Mouse (Mus musculus): ENCODE measurements at regions not wholly inside any gene's neighbourhood (a gene's known extent, or its start where the extent isn't known, plus 50 kb on each side); places are given as distances from the start of the nearest gene placed in this dataset.

GRCm38 (mm10) chr14:106190721-106191120, 84.7 kb downstream of the Trim52 start:
- 84% methylated on average over 4 of the region's 4 CpGs for WGBS
- intact Hi-C loops (cut with DNase I) = no loop called here
- Histone ChIP-seq H3K36me3 (ENCODE audit: control insufficient read depth, insufficient read depth, low read length) (no peaks in the 10 kb centered on the region), H3K79me2 (replicated peaks; ENCODE audit: control insufficient read depth, insufficient read depth, low read length) (no peaks in the 10 kb centered on the region), H3K4me3 (no peak overlapping the region), H3K27ac (no peak overlapping the region), H3K27me3 (ENCODE audit: control insufficient read depth, insufficient read depth, low read length) (no peaks in the 10 kb centered on the region), H3K4me1 (ENCODE audit: control insufficient read depth, insufficient read depth, low read length) (no peaks in the 10 kb centered on the region), H3K9ac (ENCODE audit: low read depth, low read length) (no peak overlapping the region)
- TF ChIP-seq CTCF (IDR thresholded peaks at IDR 0.05) = no peak
- no peak for TF ChIP-seq POLR2A (IDR thresholded peaks at IDR 0.05; ENCODE audit: insufficient read depth, low read depth, low read length)
- TF ChIP-seq EP300 (IDR thresholded peaks at IDR 0.05; ENCODE audit: insufficient read depth, low read depth, low read length) = no peak
- DNase-seq = no peak

- Histone ChIP-seq H3K36me3 (ENCODE audit: control insufficient read depth, insufficient read depth, low read length) (no peaks in the 10 kb centered on the region), H3K27me3 (ENCODE audit: control insufficient read depth, insufficient read depth, low read length) (no peaks in the 10 kb centered on the region), H3K4me3 (no peak overlapping the region), H3K4me1 (ENCODE audit: control insufficient read depth, insufficient read depth, low read length) (no peaks in the 10 kb centered on the region), H3K27ac (no peak overlapping the region), H3K9ac (ENCODE audit: low read depth, low read length) (no peak overlapping the region), H3K79me2 (replicated peaks; ENCODE audit: control insufficient read depth, insufficient read depth, low read length) (no peaks in the 10 kb centered on the region)
- WGBS = 49% methylated on average over 2 of the region's 2 CpGs
- intact Hi-C loops (cut with DNase I) = no loop called here
- no peak for DNase-seq
- no peak for TF ChIP-seq EP300 (IDR thresholded peaks at IDR 0.05; ENCODE audit: insufficient read depth, low read depth, low read length)
- no peak for TF ChIP-seq POLR2A (IDR thresholded peaks at IDR 0.05; ENCODE audit: insufficient read depth, low read depth, low read length)
- TF ChIP-seq CTCF (IDR thresholded peaks at IDR 0.05) = no peak
These were observed 87.6 kb downstream of the Trim52 start for GRCm38 (mm10) chr14:106193583-106193982.

DNA sequence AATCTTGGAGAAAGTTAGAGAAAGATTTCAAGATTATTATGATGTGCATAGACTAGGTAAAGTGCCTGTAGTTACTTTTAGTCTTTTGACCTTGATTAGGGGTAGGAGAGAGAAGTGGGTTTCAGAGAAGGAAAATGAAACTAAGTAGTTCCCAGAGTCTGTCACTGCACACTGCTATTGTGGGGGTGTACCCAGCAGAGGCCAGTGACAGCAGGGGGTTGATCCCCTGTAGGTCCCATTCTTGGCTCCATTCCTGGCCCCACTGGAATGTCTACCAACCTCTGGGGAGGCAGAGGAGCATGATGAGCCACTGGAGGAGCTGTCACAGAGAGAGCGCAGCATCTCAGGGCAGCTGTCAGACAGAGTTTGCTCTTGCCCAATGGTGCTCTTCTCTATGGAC, 88.1 kb downstream of the Trim52 start:
- intact Hi-C loops (cut with DNase I) = no loop called here
- H3K4me3 ChIP-seq = no peak overlapping the region

DNA sequence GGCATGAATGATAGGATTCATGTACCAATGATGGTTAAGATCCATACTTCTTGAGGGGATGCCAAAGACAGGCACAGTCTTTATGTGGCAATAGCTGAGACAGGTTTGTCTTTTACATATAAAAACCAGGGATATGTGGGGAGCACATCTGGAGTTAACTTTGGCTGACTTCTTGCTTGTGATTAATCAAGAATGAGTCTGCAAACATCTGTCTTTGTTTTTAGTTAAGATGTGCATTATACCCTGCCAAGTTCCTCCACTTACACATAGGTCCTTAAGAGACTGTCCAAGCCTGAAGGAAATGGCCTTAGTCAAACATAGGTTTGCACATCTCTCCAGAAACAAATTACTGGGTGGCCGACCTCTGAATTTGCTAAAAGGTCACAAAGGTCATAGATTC, 91.8 kb downstream of the Trim52 start:
- Histone ChIP-seq H3K27ac (no peak overlapping the region), H3K27me3 (ENCODE audit: control insufficient read depth, insufficient read depth, low read length) (no peaks in the 10 kb centered on the region), H3K79me2 (replicated peaks; ENCODE audit: control insufficient read depth, insufficient read depth, low read length) (no peaks in the 10 kb centered on the region), H3K36me3 (ENCODE audit: control insufficient read depth, insufficient read depth, low read length) (no peaks in the 10 kb centered on the region), H3K4me1 (ENCODE audit: control insufficient read depth, insufficient read depth, low read length) (no peaks in the 10 kb centered on the region), H3K4me3 (no peak overlapping the region), H3K9ac (ENCODE audit: low read depth, low read length) (no peak overlapping the region)
- intact Hi-C loops (cut with DNase I) = no loop called here
- WGBS = 44% methylated on average over 1 of the region's 1 CpGs
- no peak for DNase-seq
- no peak for TF ChIP-seq CTCF (IDR thresholded peaks at IDR 0.05)
- no peak for TF ChIP-seq POLR2A (IDR thresholded peaks at IDR 0.05; ENCODE audit: insufficient read depth, low read depth, low read length)
- TF ChIP-seq EP300 (IDR thresholded peaks at IDR 0.05; ENCODE audit: insufficient read depth, low read depth, low read length) = no peak

More for the DNA sequence above, 88.1 kb downstream of the Trim52 start:
- no peak overlapping the region for H3K9ac ChIP-seq (ENCODE audit: low read depth, low read length)
- WGBS = 89% methylated on average over 1 of the region's 1 CpGs
- H3K36me3 ChIP-seq (ENCODE audit: control insufficient read depth, insufficient read depth, low read length) = no peaks in the 10 kb centered on the region
- H3K27ac ChIP-seq = no peak overlapping the region; the same call in 1 of the 2 replicates
- no peaks in the 10 kb centered on the region for H3K27me3 ChIP-seq (ENCODE audit: control insufficient read depth, insufficient read depth, low read length)
- no peaks in the 10 kb centered on the region for H3K79me2 ChIP-seq (replicated peaks; ENCODE audit: control insufficient read depth, insufficient read depth, low read length)
- TF ChIP-seq CTCF (IDR thresholded peaks at IDR 0.05) (no peak), POLR2A (IDR thresholded peaks at IDR 0.05; ENCODE audit: insufficient read depth, low read depth, low read length) (no peak), EP300 (IDR thresholded peaks at IDR 0.05; ENCODE audit: insufficient read depth, low read depth, low read length) (no peak)
- no peak for DNase-seq
- no peaks in the 10 kb centered on the region for H3K4me1 ChIP-seq (ENCODE audit: control insufficient read depth, insufficient read depth, low read length)

DNA sequence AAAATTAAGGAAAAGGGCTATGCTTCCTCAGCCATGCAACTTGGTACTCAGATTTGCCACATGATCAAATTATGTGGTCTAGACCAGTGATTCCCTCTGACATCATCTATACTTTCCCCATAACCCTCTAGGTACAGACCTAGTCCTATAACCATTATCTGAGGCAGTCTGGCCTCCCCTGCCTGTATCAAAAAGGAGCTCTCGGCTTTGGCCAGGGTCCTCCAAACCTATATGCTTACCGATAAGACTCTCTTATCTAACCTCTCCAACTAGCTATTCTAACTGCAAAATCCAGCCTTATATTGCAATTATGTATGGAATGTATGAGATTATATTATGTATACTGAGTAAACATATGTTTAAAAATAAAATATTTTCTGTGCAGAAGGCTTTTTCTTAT, 93.1 kb downstream of the Trim52 start:
- no peak overlapping the region for H3K27ac ChIP-seq
- TF ChIP-seq CTCF (IDR thresholded peaks at IDR 0.05) = no peak
- no peaks in the 10 kb centered on the region for H3K27me3 ChIP-seq (ENCODE audit: control insufficient read depth, insufficient read depth, low read length)
- no peak overlapping the region for H3K9ac ChIP-seq (ENCODE audit: low read depth, low read length)
- no peaks in the 10 kb centered on the region for H3K36me3 ChIP-seq (ENCODE audit: control insufficient read depth, insufficient read depth, low read length)
- no peaks in the 10 kb centered on the region for H3K4me1 ChIP-seq (ENCODE audit: control insufficient read depth, insufficient read depth, low read length)
- no peak for DNase-seq
- no peaks in the 10 kb centered on the region for H3K79me2 ChIP-seq (replicated peaks; ENCODE audit: control insufficient read depth, insufficient read depth, low read length)
- intact Hi-C loops (cut with DNase I) = no loop called here
- WGBS = 75% methylated on average over 2 of the region's 2 CpGs
- no peak overlapping the region for H3K4me3 ChIP-seq

GRCm38 (mm10) chr14:106199536-106200319, 93.7 kb downstream of the Trim52 start:
- TF ChIP-seq CTCF (IDR thresholded peaks at IDR 0.05) (no peak), POLR2A (IDR thresholded peaks at IDR 0.05; ENCODE audit: insufficient read depth, low read depth, low read length) (no peak), EP300 (IDR thresholded peaks at IDR 0.05; ENCODE audit: insufficient read depth, low read depth, low read length) (no peak)
- H3K27ac ChIP-seq = no peak overlapping the region

More at GRCm38 (mm10) chr14:106199536-106200319, 93.7 kb downstream of the Trim52 start:
- intact Hi-C loops (cut with DNase I) = no loop called here
- Histone ChIP-seq H3K4me1 (ENCODE audit: control insufficient read depth, insufficient read depth, low read length) (no peaks in the 10 kb centered on the region), H3K27me3 (ENCODE audit: control insufficient read depth, insufficient read depth, low read length) (no peaks in the 10 kb centered on the region), H3K36me3 (ENCODE audit: control insufficient read depth, insufficient read depth, low read length) (no peaks in the 10 kb centered on the region), H3K4me3 (no peak overlapping the region), H3K9ac (ENCODE audit: low read depth, low read length) (no peak overlapping the region), H3K79me2 (replicated peaks; ENCODE audit: control insufficient read depth, insufficient read depth, low read length) (no peaks in the 10 kb centered on the region)
- DNase-seq = no peak
- WGBS = 29% methylated on average over 1 of the region's 1 CpGs

Measured in heart, adult 2 months (tissue).